Mouse (Mus musculus) CD4-positive naive resting alpha-beta T cell, adult 76 days (primary cell): Measurements from ENCODE around the gene P2ry2. TPM values are rescaled to one million over a fixed set of nuclear protein-coding genes. Genes with fewer than 3 reads are reported as not detected.

Experiments used
- total RNA-seq: library from RNA; stranded (reverse); gene quantifications from one replicate; pipeline ENCODE4 v1.2.4, GENCODE M21; 2023

The P2ry2 gene
- total RNA-seq: 3.1 TPM

GRCm38 (mm10) chr7:101012541-101012940 lies at the start of gene P2ry2:
Gene P2ry2, minus strand, starts transcription at chr7:101012866.

GRCm38 (mm10) chr7:100974135-100974903 lies 38.3 kb downstream of the P2ry2 start, which contains the start of gene P2ry6:
Gene P2ry6, minus strand, starts transcription at chr7:100974649.

Other genes with a start within 250 kb of the P2ry2 start
- 26.3 TPM for gene Relt, start 149.4 kb downstream of the P2ry2 start, total RNA-seq
- 0.06 TPM for gene Arhgef17, start 80.8 kb downstream of the P2ry2 start, total RNA-seq
- gene P2ry6, start 38.2 kb downstream of the P2ry2 start, total RNA-seq: not detected
- gene Fchsd2, start 80.0 kb upstream of the P2ry2 start, total RNA-seq: 131 TPM